13 mouse cellular contexts compared by ENCODE assay signal in genomic region chr6:100203492-100203891, GRCm38 (mm10).
DNase-seq lines count a peak whose midpoint lies in the region; ATAC-seq lines count a peak whose summit lies in the region.
"Had no signal": no experiment of that assay in that cellular context is flagged by ENCODE, and none has a peak within 500 bp of the region (broad histone marks: within the 10 kb centered on the region; RNA-seq: fewer than 3 reads in every experiment).

No protein-coding gene starts in this region.

- H3K4me1 ChIP-seq in heart, embryonic 12.5 days (replicated peaks): peaks cover 51% of the 10 kb centered on the region
- peaks cover 38% of the 10 kb centered on the region for H3K4me1 ChIP-seq in megakaryocyte, embryonic 14.5 days
- H3K4me1 ChIP-seq in hindbrain, embryonic 11.5 days (replicated peaks; ENCODE audit: control insufficient read depth, insufficient read depth, low read length): peaks cover 14% of the 10 kb centered on the region
- H3K4me1 ChIP-seq in neural tube, embryonic 12.5 days: peaks cover 33% of the 10 kb centered on the region

- H3K4me2 ChIP-seq in heart, embryonic 12.5 days: no peak overlapping the region
- H3K4me2 ChIP-seq in hindbrain, embryonic 11.5 days (replicated peaks; ENCODE audit: low read depth, low read length): no peak overlapping the region
- H3K4me2 ChIP-seq in neural tube, embryonic 12.5 days (replicated peaks): no peak overlapping the region

- 0 out of 2 replicates have a peak, but pooled peaks cover 4% of the 10 kb centered on the region for H3K9me3 ChIP-seq in heart, embryonic 12.5 days (replicated peaks)
- peaks cover 6% of the 10 kb centered on the region for H3K9me3 ChIP-seq in megakaryocyte, embryonic 14.5 days
- H3K9me3 ChIP-seq in hindbrain, embryonic 11.5 days (ENCODE audit: control insufficient read depth, low read length): no peaks in the 10 kb centered on the region
- H3K9me3 ChIP-seq in neural tube, embryonic 12.5 days: no peaks in the 10 kb centered on the region

- 27% methylated on average over 3 of the region's 3 CpGs for WGBS in heart, embryonic 12.5 days
- WGBS in hindbrain, embryonic 11.5 days: 16% methylated on average over 3 of the region's 3 CpGs
- WGBS in neural tube, embryonic 12.5 days: 16% methylated on average over 3 of the region's 3 CpGs

- no peak overlapping the region for H3K4me3 ChIP-seq in heart, embryonic 12.5 days
- H3K4me3 ChIP-seq in megakaryocyte, embryonic 14.5 days (replicated peaks): peak overlapping the region; percentile 43
- H3K4me3 ChIP-seq in hindbrain, embryonic 11.5 days (ENCODE audit: low read depth, low read length): no peak overlapping the region
- no peak overlapping the region for H3K4me3 ChIP-seq in neural tube, embryonic 12.5 days

- peak overlapping the region; percentile 42 for H3K27ac ChIP-seq in heart, embryonic 12.5 days (ENCODE audit: poor library complexity, severe bottlenecking)
- no peak overlapping the region for H3K27ac ChIP-seq in hindbrain, embryonic 11.5 days (ENCODE audit: low read depth, low read length)
- no peak overlapping the region for H3K27ac ChIP-seq in neural tube, embryonic 12.5 days
- H3K27ac ChIP-seq: macrophage had no signal

- DNase-seq in heart, postnatal 36 days: no peak
- DNase-seq in hindbrain, embryonic 11.5 days (ENCODE audit: low spot score): peak; percentile 59
- no peak for DNase-seq in adipocyte (ENCODE audit: low spot score)
- DNase-seq in left cerebral cortex, adult 11 months (ENCODE audit: low spot score): no peak
- DNase-seq: cerebellum, adult 18-20 months; spleen, adult 18-20 months had no signal

- H3K9ac ChIP-seq in heart, embryonic 12.5 days: no peak overlapping the region; the same call in 1 of the 2 replicates
- H3K9ac ChIP-seq in hindbrain, embryonic 11.5 days (ENCODE audit: low read depth, low read length): no peak overlapping the region
- H3K9ac ChIP-seq in neural tube, embryonic 12.5 days: no peak overlapping the region

- no peak for ATAC-seq in heart, embryonic 12.5 days (ENCODE audit: insufficient number of reproducible peaks, low FRiP score)
- no peak for ATAC-seq in megakaryocyte, adult 5-6 weeks (ENCODE audit: poor library complexity, severe bottlenecking)
- peak; percentile 78 for ATAC-seq in hindbrain, embryonic 11.5 days (ENCODE audit: low FRiP score)
- peak; percentile 38 for ATAC-seq in neural tube, embryonic 12.5 days (ENCODE audit: low FRiP score, low read depth)
- ATAC-seq: CD4-positive, CD25-positive, alpha-beta regulatory T cell, adult 4 months; intestine, postnatal 0 days had no signal

- peaks cover 16% of the 10 kb centered on the region; the same call in 1 of the 2 replicates for H3K27me3 ChIP-seq in heart, embryonic 12.5 days (replicated peaks)
- H3K27me3 ChIP-seq in megakaryocyte, embryonic 14.5 days (replicated peaks): peaks cover 83% of the 10 kb centered on the region
- H3K27me3 ChIP-seq in hindbrain, embryonic 11.5 days (ENCODE audit: control insufficient read depth, insufficient read depth, low read length): peaks cover 5% of the 10 kb centered on the region; the same call in 1 of the 2 replicates
- H3K27me3 ChIP-seq in neural tube, embryonic 12.5 days (replicated peaks): peaks cover 19% of the 10 kb centered on the region

- H3K36me3 ChIP-seq in heart, embryonic 12.5 days: no peaks in the 10 kb centered on the region
- no peaks in the 10 kb centered on the region for H3K36me3 ChIP-seq in megakaryocyte, embryonic 14.5 days (replicated peaks; ENCODE audit: low read length)
- H3K36me3 ChIP-seq in hindbrain, embryonic 11.5 days (ENCODE audit: control insufficient read depth, insufficient read depth, low read length): no peaks in the 10 kb centered on the region
- no peaks in the 10 kb centered on the region for H3K36me3 ChIP-seq in neural tube, embryonic 12.5 days

- intact Hi-C loops in heart, postnatal 36 days (cut with DNase I): no loop called here

Comparison
In these comparisons a context has a peak if more than half of its experiments do, and no peak if none do; other contexts are left out.
1. ATAC-seq: peak in hindbrain, embryonic 11.5 days (single experiment) and neural tube, embryonic 12.5 days (single experiment); none in heart, embryonic 12.5 days (single experiment) and megakaryocyte, adult 5-6 weeks (single experiment).